Mouse (Mus musculus): ENCODE data around the gene Dnah2. TPM values are rescaled to one million over a fixed set of nuclear protein-coding genes. Genes with fewer than 3 reads are reported as not detected.
"Not testable (repeated sequence)": the region's sequence is repeated elsewhere in the genome, so short reads cannot be mapped to it uniquely, and the experiment has no call there.

The Dnah2 gene
- polyA plus RNA-seq, 1 experiment from 2014 or later: 1.3 TPM

DNA sequence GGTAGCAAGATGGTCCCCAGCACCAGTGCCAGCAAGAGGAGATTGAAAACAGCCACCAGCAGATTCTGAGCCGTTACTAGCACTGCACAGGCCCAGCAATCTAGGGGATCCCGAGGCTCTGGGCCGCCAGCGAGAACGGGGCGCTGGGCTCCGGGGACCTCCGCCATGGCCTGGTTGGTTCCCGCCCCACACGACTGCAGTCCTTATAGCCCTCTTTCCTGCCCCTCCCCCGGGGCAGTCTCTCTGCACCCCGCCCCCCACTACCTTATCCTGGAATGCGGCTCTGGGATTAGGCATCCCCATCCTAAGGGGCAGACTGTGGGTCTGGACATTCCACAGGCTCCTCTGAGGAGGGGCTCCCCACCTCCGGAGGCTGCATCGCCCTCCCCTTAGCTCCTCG, 150.9 kb downstream of the Dnah2 start, which contains the start of gene Tmem88:
Gene Tmem88, minus strand, starts transcription at position 176 of the 400 bp plus-strand sequence.
- Histone ChIP-seq H3K4me3 (ENCODE audit: low read depth, low read length) (peak within 1 kb of the TSS; percentile 40), H3K4me1 (ENCODE audit: insufficient read depth, low read depth, low read length) (peaks cover 10% of the 10 kb centered on the region), H3K27ac (ENCODE audit: low read length) (peak within 1 kb of the TSS; percentile 94), H3K4me2 (replicated peaks; ENCODE audit: low read depth, low read length) (peak within 1 kb of the TSS; percentile 76), H3K9me3 (ENCODE audit: low read length) (no peaks in the 10 kb centered on the region), H3K36me3 (ENCODE audit: insufficient read depth, low read length) (peaks cover 10% of the 10 kb centered on the region; the same call in 1 of the 2 replicates), H3K9ac (replicated peaks; ENCODE audit: low read depth) (peak within 1 kb of the TSS; percentile 84), H3K27me3 (replicated peaks; ENCODE audit: insufficient read depth, low read length) (no peaks in the 10 kb centered on the region)
- TF ChIP-seq CTCF (IDR thresholded peaks at IDR 0.05) (no peak), EP300 (IDR thresholded peaks at IDR 0.05) (peak; percentile 48; the same call in 1 of the 2 replicates)
- ATAC-seq (peak; percentile 3; the same call in 1 of the 2 replicates), DNase-seq (ENCODE audit: low spot score) (peak; percentile 65)
- 17% methylated on average over 11 of the region's 16 CpGs for WGBS

DNA sequence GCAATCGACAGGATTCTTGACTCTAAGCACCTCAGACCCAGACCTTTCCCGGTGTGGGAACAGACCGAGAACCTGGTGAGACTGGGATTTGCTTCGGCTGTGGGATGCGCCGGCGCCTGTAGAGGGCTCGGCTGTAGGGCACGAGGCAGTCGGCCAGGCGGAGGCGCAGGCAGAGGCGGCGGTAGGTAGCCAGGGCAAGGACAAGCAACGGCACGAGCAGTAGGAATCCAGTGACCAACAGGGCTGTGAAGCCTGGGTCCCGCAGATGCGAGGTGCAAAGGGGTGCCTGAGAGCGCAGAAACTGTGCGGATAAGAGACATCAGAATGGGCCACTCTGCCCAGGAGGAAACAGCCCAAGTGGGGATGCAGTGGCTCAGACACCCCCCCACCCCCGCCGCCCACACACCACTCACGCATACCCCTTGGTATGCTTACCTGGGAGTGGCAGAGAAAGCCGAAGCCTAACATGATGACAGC, 151.3 kb downstream of the Dnah2 start:
- Histone ChIP-seq H3K4me2 (replicated peaks; ENCODE audit: low read depth, low read length) (peak overlapping the region; percentile 76), H3K4me3 (ENCODE audit: low read depth, low read length) (peak overlapping the region; percentile 40), H3K27me3 (replicated peaks; ENCODE audit: insufficient read depth, low read length) (no peaks in the 10 kb centered on the region), H3K36me3 (ENCODE audit: insufficient read depth, low read length) (peaks cover 10% of the 10 kb centered on the region; the same call in 1 of the 2 replicates), H3K4me1 (ENCODE audit: insufficient read depth, low read depth, low read length) (peaks cover 10% of the 10 kb centered on the region), H3K9me3 (ENCODE audit: low read length) (no peaks in the 10 kb centered on the region), H3K27ac (ENCODE audit: low read length) (peak overlapping the region; percentile 94), H3K9ac (replicated peaks; ENCODE audit: low read depth) (peak overlapping the region; percentile 84)
- TF ChIP-seq CTCF (IDR thresholded peaks at IDR 0.05) (peak; percentile 48), EP300 (IDR thresholded peaks at IDR 0.05) (no peak)
- DNase-seq (ENCODE audit: low spot score): peak; percentile 55
- no peak for ATAC-seq
- 32% methylated on average over 22 of the region's 24 CpGs for WGBS

DNA sequence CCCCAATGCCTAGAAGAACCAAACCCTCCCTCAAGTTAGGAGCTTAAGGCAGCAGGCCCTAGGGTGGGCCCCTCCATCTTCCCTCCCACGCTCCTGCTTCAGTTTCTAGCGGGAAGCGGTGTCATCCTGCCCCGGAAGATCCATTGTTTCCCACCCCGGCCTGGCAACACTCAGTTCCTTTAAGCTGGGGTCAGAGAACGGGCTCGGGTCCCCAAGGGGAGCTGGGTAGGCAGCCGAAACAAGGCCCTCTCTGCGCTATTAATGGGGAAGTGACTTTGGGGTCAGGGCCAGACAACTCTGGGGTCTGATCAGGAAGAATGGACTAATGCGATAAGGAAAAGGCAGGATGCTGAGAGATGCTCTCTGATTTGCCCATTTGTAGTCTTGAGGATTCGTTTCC, 152.1 kb downstream of the Dnah2 start:
- TF ChIP-seq CTCF (IDR thresholded peaks at IDR 0.05) (no peak), EP300 (IDR thresholded peaks at IDR 0.05) (no peak; the same call in 1 of the 2 replicates)
- Histone ChIP-seq H3K36me3 (ENCODE audit: insufficient read depth, low read length) (peaks cover 10% of the 10 kb centered on the region; the same call in 1 of the 2 replicates), H3K4me2 (replicated peaks; ENCODE audit: low read depth, low read length) (peak overlapping the region; percentile 76), H3K27me3 (replicated peaks; ENCODE audit: insufficient read depth, low read length) (no peaks in the 10 kb centered on the region), H3K9me3 (ENCODE audit: low read length) (no peaks in the 10 kb centered on the region), H3K4me1 (ENCODE audit: insufficient read depth, low read depth, low read length) (peaks cover 10% of the 10 kb centered on the region), H3K4me3 (ENCODE audit: low read depth, low read length) (peak overlapping the region; percentile 63), H3K27ac (ENCODE audit: low read length) (peak overlapping the region; percentile 94), H3K9ac (replicated peaks; ENCODE audit: low read depth) (peak overlapping the region; percentile 84; the same call in 1 of the 2 replicates)
- ATAC-seq (peak; percentile 1; the same call in 1 of the 2 replicates), DNase-seq (ENCODE audit: low spot score) (peak; percentile 63)
- 27% methylated on average over 11 of the region's 11 CpGs for WGBS

DNA sequence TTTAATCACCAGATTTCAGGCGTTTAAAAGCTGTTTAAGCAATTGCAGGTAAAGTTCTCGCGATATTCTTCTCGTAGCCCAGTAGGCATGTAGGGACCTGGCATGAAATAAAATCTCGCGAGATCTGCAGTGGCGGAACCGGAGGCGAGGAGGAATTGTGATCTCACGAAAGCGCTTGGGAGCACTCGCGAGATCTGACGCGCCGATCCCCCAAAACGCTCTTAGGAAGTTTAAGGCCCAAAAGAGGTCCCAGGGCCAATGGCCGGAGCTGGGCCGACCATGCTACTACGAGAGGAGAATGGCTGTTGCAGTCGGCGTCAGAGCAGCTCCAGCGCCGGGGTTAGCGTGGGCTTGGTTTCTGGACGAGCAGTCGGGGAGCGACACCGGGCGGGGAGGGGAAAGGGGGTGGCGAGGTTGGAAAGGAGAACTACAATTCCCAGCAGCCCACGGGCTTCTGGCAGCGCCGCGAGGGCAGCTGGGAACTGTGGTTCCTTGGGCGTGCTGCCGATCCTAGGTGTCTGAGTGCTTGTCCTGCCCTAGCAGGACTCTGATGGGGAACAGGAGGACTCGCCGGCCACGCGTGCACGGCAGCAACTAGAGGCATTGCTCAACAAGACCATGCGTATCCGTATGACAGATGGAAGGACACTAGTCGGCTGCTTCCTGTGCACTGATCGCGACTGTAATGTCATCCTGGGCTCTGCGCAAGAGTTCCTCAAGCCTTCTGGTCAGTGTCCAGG, 153.1 kb downstream of the Dnah2 start:
- 1% methylated on average over 43 of the region's 48 CpGs for WGBS
- peak; percentile 90 for ATAC-seq
- H3K27me3 ChIP-seq (replicated peaks; ENCODE audit: insufficient read depth, low read length): no peaks in the 10 kb centered on the region
- DNase-seq (ENCODE audit: low spot score): peak; percentile 100
- peaks cover 7% of the 10 kb centered on the region; the same call in 1 of the 2 replicates for H3K36me3 ChIP-seq (ENCODE audit: insufficient read depth, low read length)
- peak overlapping the region; percentile 63 for H3K4me3 ChIP-seq (ENCODE audit: low read depth, low read length)
- peak; percentile 99 for TF ChIP-seq EP300 (IDR thresholded peaks at IDR 0.05)
- no peak for TF ChIP-seq CTCF (IDR thresholded peaks at IDR 0.05)
- peaks cover 10% of the 10 kb centered on the region for H3K4me1 ChIP-seq (ENCODE audit: insufficient read depth, low read depth, low read length)
- peak overlapping the region; percentile 84 for H3K9ac ChIP-seq (replicated peaks; ENCODE audit: low read depth)
- peak overlapping the region; percentile 94 for H3K27ac ChIP-seq (ENCODE audit: low read length)
- no peaks in the 10 kb centered on the region for H3K9me3 ChIP-seq (ENCODE audit: low read length)
- H3K4me2 ChIP-seq (replicated peaks; ENCODE audit: low read depth, low read length): peak overlapping the region; percentile 76

DNA sequence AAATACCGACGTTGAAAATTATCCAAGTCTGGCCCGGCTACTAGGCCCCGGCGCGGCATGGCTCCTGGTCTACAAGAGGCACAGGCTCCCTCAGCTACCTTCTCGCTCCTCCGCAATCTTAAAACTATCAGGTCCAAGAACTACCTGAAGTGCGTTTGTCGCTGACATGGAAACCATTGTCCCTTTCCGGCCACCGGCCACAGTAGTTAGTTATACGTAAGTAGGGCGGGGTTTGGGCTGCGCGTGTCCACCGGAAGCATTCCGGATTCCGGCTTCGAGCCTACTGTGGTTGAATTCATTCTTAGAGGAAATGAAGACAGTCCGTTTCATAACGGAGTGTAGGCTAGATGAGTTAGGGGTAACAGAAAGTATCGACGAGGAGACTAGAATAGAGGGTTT, 153.7 kb downstream of the Dnah2 start, which contains the start of the genes Naa38 and Cyb5d1:
Gene Naa38, plus strand, starts transcription at position 253 of the 399 bp plus-strand sequence.
Gene Cyb5d1, minus strand, starts transcription at position 397 of the 399 bp plus-strand sequence.
- H3K9ac ChIP-seq (replicated peaks; ENCODE audit: low read depth): peak within 1 kb of the TSS; percentile 84
- ATAC-seq: peak; percentile 81
- 1% methylated on average over 17 of the region's 24 CpGs for WGBS

DNA sequence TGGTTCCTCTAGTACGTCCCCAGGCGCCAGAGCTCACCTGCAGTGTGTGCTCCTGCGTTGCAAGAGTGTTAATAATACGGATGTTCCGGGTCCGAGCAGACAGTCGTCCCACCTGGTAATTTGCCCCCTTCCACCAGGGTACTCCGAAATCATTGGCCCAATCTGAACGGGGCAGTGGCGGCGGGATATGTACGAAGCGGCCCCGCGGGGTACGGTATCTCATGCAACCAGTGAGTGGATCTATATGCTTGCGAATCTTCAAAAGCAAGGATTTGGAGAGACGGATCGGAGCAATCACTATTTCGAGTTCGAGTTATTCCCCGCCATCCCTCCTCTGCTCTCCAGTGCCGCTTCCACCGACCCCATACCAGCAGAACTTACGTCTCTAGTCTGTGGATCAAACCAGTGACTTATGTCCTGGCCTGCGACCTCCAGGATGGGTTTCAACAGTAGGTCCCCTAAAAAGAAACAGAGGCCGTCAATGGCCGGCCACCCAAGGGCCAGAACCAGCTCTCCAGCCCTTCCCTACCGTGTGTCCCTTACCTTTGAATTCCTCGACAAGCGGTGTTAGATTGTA, 154.2 kb downstream of the Dnah2 start:
- Histone ChIP-seq H3K4me1 (ENCODE audit: insufficient read depth, low read depth, low read length) (peaks cover 10% of the 10 kb centered on the region), H3K9ac (replicated peaks; ENCODE audit: low read depth) (peak overlapping the region; percentile 84), H3K4me2 (replicated peaks; ENCODE audit: low read depth, low read length) (peak overlapping the region; percentile 76), H3K27ac (ENCODE audit: low read length) (peak overlapping the region; percentile 94; the same call in 1 of the 2 replicates), H3K4me3 (ENCODE audit: low read depth, low read length) (peak overlapping the region; percentile 63)
- DNase-seq (ENCODE audit: low spot score) (peak; percentile 45), ATAC-seq (peak; percentile 7; the same call in 1 of the 2 replicates)
- H3K36me3 ChIP-seq (ENCODE audit: insufficient read depth, low read length); H3K9me3 ChIP-seq (ENCODE audit: low read length); H3K27me3 ChIP-seq (replicated peaks; ENCODE audit: insufficient read depth, low read length): not testable (repeated sequence)
- WGBS: under 1% methylated on average over 31 of the region's 31 CpGs

More for the DNA sequence above, 153.7 kb downstream of the Dnah2 start, which contains the start of the genes Naa38 and Cyb5d1:
- Histone ChIP-seq H3K4me2 (replicated peaks; ENCODE audit: low read depth, low read length) (peak within 1 kb of the TSS; percentile 76), H3K27ac (ENCODE audit: low read length) (peak within 1 kb of the TSS; percentile 94), H3K4me3 (ENCODE audit: low read depth, low read length) (peak within 1 kb of the TSS; percentile 63), H3K4me1 (ENCODE audit: insufficient read depth, low read depth, low read length) (peaks cover 10% of the 10 kb centered on the region)
- not testable (repeated sequence) for H3K36me3 ChIP-seq (ENCODE audit: insufficient read depth, low read length); H3K9me3 ChIP-seq (ENCODE audit: low read length); H3K27me3 ChIP-seq (replicated peaks; ENCODE audit: insufficient read depth, low read length)
- peak; percentile 96 for DNase-seq (ENCODE audit: low spot score)

All from lung, postnatal 0 days (tissue).